Mouse (Mus musculus) E14TG2a.4 (cell line): ENCODE results near the gene Adam1b.

Experiments used
- H3K27me3 ChIP-seq: 2 replicates; pipeline ENCODE4 v1.6.1; 2014; ENCODE audit warnings: low read length, control low read depth; ENCODE audit not compliant: insufficient read depth
- H3K36me3 ChIP-seq: 2 replicates; pipeline ENCODE4 v1.6.1; 2014; ENCODE audit warnings: low read length, control low read depth; ENCODE audit not compliant: insufficient read depth
- H3K4me1 ChIP-seq: replicated peaks from 2 replicates; pipeline ENCODE4 v1.6.1; 2014; ENCODE audit warnings: low read depth, low read length, control low read depth
- H3K4me3 ChIP-seq: replicated peaks from 2 replicates; pipeline ENCODE4 v1.5.1; 2014; ENCODE audit warnings: mild to moderate bottlenecking, low read length
- H3K9me3 ChIP-seq: 2 replicates; pipeline ENCODE4 v1.6.1; 2014; ENCODE audit warnings: low read length, control low read depth
- CTCF ChIP-seq: conservative IDR thresholded peaks from 2 replicates; pipeline ENCODE4 v1.5.1; 2014; ENCODE audit warnings: low read length
- NANOG ChIP-seq: IDR thresholded peaks from 2 replicates; pipeline ENCODE4 v1.6.1; 2014; ENCODE audit warnings: borderline replicate concordance, low read length, mixed read lengths
- POU5F1 ChIP-seq: IDR thresholded peaks from 2 replicates; pipeline ENCODE4 v1.6.1; 2014; ENCODE audit warnings: low read length, borderline replicate concordance

Gene Adam1b

GRCm38 (mm10) chr5:121472411-121472810 is 30.8 kb downstream of the Adam1b start:
- Histone ChIP-seq H3K4me1 (peaks cover 15% of the 10 kb centered on the region), H3K9me3 (no peaks in the 10 kb centered on the region), H3K27me3 (no peaks in the 10 kb centered on the region), H3K4me3 (peak overlapping the region; percentile 80), H3K36me3 (no peaks in the 10 kb centered on the region)
- TF ChIP-seq NANOG = no peak
- no peak for TF ChIP-seq POU5F1
- no peak for TF ChIP-seq CTCF

GRCm38 (mm10) chr5:121469566-121469965 is 33.7 kb downstream of the Adam1b start:
- no peak for TF ChIP-seq CTCF
- TF ChIP-seq NANOG = no peak
- TF ChIP-seq POU5F1 = no peak
- H3K36me3 ChIP-seq = no peaks in the 10 kb centered on the region
- no peaks in the 10 kb centered on the region for H3K27me3 ChIP-seq
- no peaks in the 10 kb centered on the region for H3K9me3 ChIP-seq
- no peak overlapping the region for H3K4me3 ChIP-seq
- H3K4me1 ChIP-seq = peaks cover 15% of the 10 kb centered on the region

GRCm38 (mm10) chr5:121463601-121464250 is 39.5 kb downstream of the Adam1b start:
- no peak for TF ChIP-seq NANOG
- no peak for TF ChIP-seq POU5F1
- no peak for TF ChIP-seq CTCF
- Histone ChIP-seq H3K4me1 (peaks cover 13% of the 10 kb centered on the region), H3K27me3 (no peaks in the 10 kb centered on the region), H3K9me3 (no peaks in the 10 kb centered on the region), H3K4me3 (no peak overlapping the region), H3K36me3 (no peaks in the 10 kb centered on the region)

DNA sequence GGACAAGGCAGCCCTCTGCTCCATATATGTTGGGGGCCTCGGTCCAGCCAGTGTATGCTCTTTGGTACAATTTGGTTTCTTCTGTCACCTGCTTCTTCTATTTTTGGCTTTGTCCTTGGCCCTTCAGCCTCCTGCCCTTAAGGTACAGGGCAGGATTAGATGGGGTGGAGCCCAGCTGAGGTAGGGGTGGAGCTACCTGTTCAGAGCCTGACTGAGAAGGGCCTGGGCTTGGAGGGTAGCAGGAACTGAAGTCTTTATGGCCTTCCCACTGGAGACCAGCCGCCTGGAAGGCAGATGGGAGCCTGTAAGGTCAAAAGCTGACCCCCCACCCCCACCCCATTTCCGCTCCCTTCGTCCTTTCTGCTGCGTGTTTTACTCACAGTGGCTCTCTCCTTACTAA is 40.3 kb downstream of the Adam1b start:
- H3K4me3 ChIP-seq = no peak overlapping the region
- no peaks in the 10 kb centered on the region for H3K27me3 ChIP-seq
- peaks cover 13% of the 10 kb centered on the region for H3K4me1 ChIP-seq
- no peak for TF ChIP-seq POU5F1
- no peak for TF ChIP-seq CTCF
- TF ChIP-seq NANOG = no peak
- H3K36me3 ChIP-seq = no peaks in the 10 kb centered on the region
- H3K9me3 ChIP-seq = no peaks in the 10 kb centered on the region

DNA sequence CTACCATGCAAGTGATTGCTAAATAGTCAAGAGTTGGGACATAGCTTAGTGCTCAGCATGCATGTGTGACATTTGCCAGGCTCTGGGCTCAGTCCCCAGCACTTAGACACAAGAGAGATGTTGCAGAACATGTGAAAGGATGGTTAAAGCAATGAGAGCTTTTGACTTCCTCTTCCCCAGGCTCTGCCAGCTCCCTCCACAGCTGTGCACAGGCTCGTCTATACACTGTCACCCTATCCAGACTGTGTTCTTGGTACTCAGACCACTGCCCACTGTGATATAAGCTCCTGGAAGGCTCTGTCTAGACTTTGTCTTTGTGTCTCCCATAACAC is 41.1 kb downstream of the Adam1b start:
- no peaks in the 10 kb centered on the region for H3K9me3 ChIP-seq

DNA sequence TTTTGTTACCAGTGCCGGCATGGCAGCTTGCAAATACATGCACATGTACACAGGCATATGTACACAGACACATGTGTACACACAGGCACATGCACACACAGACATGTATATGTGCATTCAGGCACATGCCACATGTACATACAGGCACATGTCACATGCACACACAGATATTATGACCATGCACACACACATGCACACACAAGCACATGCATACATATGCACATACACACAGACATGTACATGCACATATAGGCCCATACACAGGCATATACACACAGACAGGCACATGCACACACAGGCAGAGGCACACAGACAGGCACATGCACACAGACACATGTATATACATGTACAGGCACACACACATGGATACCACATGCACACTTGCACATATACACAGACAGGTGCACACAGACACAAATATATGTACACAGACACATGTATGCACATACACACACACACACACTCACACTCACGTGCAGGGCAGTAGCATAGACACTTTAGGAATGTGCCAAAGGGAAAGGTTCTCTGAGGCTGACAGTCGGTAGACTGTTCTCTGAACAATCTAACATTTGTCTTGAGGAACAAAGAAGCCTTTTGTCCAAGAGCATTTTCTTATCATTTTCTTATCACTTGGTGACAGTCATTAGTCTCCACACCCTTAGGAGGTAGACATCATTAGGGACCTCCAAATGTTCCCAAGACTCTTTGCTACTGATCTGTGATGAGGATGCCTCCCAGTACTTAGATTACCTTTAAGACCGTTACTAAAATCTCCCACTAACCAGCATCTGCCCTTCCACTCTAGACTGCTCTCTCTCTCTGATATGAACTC is 41.7 kb downstream of the Adam1b start:
- Histone ChIP-seq H3K9me3 (no peaks in the 10 kb centered on the region), H3K27me3 (no peaks in the 10 kb centered on the region), H3K4me3 (no peak overlapping the region), H3K36me3 (no peaks in the 10 kb centered on the region), H3K4me1 (peaks cover 13% of the 10 kb centered on the region)
- TF ChIP-seq NANOG (no peak), POU5F1 (no peak), CTCF (no peak)

More for the DNA sequence above, 41.1 kb downstream of the Adam1b start:
- Histone ChIP-seq H3K4me3 (no peak overlapping the region), H3K4me1 (peaks cover 13% of the 10 kb centered on the region), H3K36me3 (no peaks in the 10 kb centered on the region), H3K27me3 (no peaks in the 10 kb centered on the region)
- TF ChIP-seq CTCF (no peak), NANOG (no peak), POU5F1 (no peak)

DNA sequence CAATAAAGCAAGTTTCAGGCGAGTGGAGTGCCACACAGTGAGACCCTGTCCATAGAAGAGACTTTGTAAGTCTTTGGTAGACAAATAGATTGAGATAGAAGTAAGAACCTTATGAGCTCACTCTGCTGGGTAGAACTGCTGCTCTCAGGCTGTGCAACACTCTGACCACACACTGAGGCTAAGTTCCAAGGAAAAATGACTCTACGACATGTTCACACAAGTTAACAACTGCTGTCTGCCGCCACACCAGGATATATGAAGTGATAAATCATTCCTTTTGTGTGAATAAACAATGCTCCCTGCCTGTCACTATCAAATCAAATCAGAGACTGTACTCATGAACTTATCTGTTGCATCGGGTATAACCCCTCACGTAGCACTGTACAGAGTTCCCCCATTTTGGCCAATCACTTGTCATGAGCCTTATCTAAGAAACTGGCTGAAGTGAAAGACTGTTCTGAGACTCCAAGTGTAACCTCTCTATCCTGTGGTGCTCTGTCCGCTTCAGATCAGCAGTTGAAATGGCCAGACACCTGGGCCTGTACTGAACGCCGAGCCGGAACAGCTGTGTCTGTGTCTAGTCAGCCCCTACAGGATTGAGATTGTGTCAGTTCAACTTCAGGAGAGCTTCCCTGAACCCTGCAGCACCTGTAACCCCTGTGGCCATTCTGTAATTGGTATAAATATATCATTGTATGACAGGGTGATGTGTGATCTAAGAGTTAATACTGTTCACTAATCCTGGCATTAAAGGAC is 47.5 kb downstream of the Adam1b start:
- Histone ChIP-seq H3K27me3 (no peaks in the 10 kb centered on the region), H3K4me3 (no peak overlapping the region), H3K36me3 (peaks cover 10% of the 10 kb centered on the region), H3K4me1 (peaks cover 43% of the 10 kb centered on the region), H3K9me3 (no peaks in the 10 kb centered on the region)
- TF ChIP-seq POU5F1 = no peak

DNA sequence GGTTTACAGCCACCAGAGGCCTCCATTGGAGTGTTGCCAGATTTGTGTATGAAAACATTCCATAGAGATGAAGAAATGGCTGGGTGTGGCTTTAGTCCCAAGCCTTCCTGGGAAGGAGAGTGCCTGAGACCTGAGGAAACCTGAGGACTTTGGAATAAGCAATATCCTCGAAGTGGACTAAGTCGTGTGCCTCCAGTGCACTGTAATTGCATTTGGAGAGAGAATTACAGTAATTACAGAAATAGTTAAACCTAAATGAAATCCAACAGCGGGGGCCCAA is 48.8 kb downstream of the Adam1b start:
- Histone ChIP-seq H3K4me3 (peak overlapping the region; percentile 99; the same call in 1 of the 2 replicates), H3K4me1 (peaks cover 56% of the 10 kb centered on the region), H3K36me3 (peaks cover 22% of the 10 kb centered on the region), H3K9me3 (no peaks in the 10 kb centered on the region), H3K27me3 (no peaks in the 10 kb centered on the region)
- TF ChIP-seq NANOG (no peak), CTCF (no peak), POU5F1 (no peak)
